Mouse (Mus musculus) G1E (cell line): Measurements from ENCODE around the gene Coro2b.

ENCODE experiments used
- CTCF ChIP-seq: IDR thresholded peaks from 2 replicates; pipeline ENCODE4 v1.5.1; 2012; ENCODE audit warnings: low read depth, low read length, inconsistent platforms, mixed read lengths
- TAL1 ChIP-seq: conservative IDR thresholded peaks from 2 replicates; pipeline ENCODE4 v1.6.1; 2012; ENCODE audit warnings: low read depth, low read length, inconsistent platforms, mixed read lengths

DNA sequence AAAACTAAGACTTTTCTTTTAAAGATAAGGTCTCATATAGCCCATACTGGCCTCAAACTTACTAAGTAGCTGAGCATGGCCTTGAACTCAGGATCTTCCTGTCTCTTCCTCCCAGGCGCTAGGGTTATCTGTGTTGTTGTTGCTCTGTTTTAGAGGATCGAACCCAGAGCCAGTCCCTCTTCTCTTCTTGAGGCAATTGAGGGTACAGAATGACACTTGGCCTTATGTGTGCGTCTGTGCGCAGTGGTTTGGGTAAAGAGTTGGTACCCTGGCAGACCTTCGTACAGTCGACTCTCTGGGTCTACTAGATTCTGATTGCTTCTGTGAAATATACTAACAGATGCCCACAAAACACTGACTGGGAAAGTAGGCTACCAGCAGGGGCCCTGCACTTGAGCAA, 114.9 kb downstream of the Coro2b start:
- TF ChIP-seq CTCF (no peak), TAL1 (no peak)
